Mouse (Mus musculus) lung, embryonic 15.5 days (tissue): ENCODE results near the gene Barx2. TPM values are rescaled to one million over a fixed set of nuclear protein-coding genes. Genes with fewer than 3 reads are reported as not detected.

Experiments
- ATAC-seq: fragments of 200-750 bp; cut with Nextera tagmentation; 2 replicates; pipeline ENCODE4 v1.8.0; 2017; ENCODE audit warnings: moderate number of reproducible peaks, borderline replicate concordance; ENCODE audit not compliant: low FRiP score, low TSS enrichment; ENCODE audit errors: extremely low read depth
- H3K27ac ChIP-seq: fragments of 300-500 bp; sonication (generic); 2 replicates; pipeline ENCODE4 v1.5.1; 2015; ENCODE audit warnings: moderate library complexity, mild to moderate bottlenecking, inconsistent platforms
- H3K27me3 ChIP-seq: fragments of 300-500 bp; sonication (generic); 2 replicates; pipeline ENCODE4 v1.6.1; 2015; ENCODE audit warnings: inconsistent platforms
- H3K36me3 ChIP-seq: fragments of 300-500 bp; sonication (generic); 2 replicates; pipeline ENCODE4 v1.6.1; 2015; ENCODE audit warnings: inconsistent platforms
- H3K4me1 ChIP-seq: fragments of 300-500 bp; sonication (generic); 2 replicates; pipeline ENCODE4 v1.6.1; 2015; ENCODE audit warnings: inconsistent platforms
- H3K4me2 ChIP-seq: fragments of 300-500 bp; sonication (generic); 2 replicates; pipeline ENCODE4 v1.6.1; 2015; ENCODE audit warnings: inconsistent platforms, mild to moderate bottlenecking, moderate library complexity
- H3K4me3 ChIP-seq: fragments of 300-500 bp; sonication (generic); 2 replicates; pipeline ENCODE4 v1.5.1; 2015; ENCODE audit warnings: mild to moderate bottlenecking, inconsistent platforms
- H3K9ac ChIP-seq: fragments of 300-500 bp; sonication (generic); 2 replicates; pipeline ENCODE4 v1.6.1; 2015; ENCODE audit warnings: inconsistent platforms
- H3K9me3 ChIP-seq: fragments of 300-500 bp; sonication (generic); 2 replicates; pipeline ENCODE4 v1.6.1; 2016; ENCODE audit warnings: inconsistent platforms
- WGBS: fragments of 180-500 bp; shearing (Covaris S2); methylation state at CpG from one replicate; pipeline ENCODE4 v1.1.7; 2015; 5-methylcytosine and 5-hydroxymethylcytosine counted together
- polyA plus RNA-seq: library from polyadenylated mRNA; unstranded; fragments of >200 nt; fragmentation: Nextera tagmentation; extraction: Ambion mirVana; gene quantifications from 2 replicates; pipeline ENCODE4 v1.2.1, GENCODE M21; 2015

Barx2 gene
- polyA plus RNA-seq, 1 experiment from 2014 or later: 0.07 TPM

DNA sequence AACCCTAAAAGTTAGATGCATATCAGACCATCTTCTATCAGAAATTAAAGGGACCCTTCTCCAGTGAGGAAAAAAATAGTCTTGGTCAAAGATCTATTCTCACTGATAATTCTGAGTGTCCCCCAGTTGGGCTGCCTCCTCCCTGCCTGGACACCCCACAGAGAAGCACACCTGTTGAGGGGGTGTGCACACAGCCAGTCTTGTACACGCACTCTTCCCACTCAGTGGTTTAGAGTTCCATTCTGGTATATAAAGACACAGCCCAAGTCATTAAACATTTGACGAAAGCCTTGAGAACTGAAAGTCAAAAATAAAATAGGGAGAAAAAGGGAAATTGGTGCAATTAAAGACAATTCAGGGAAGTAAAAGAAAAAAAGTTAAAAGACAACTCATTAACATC is 30.9 kb downstream of the Barx2 start:
- H3K36me3 ChIP-seq: no peaks in the 10 kb centered on the region
- WGBS: 82% methylated on average over 2 of the region's 2 CpGs
- no peaks in the 10 kb centered on the region for H3K9me3 ChIP-seq

DNA sequence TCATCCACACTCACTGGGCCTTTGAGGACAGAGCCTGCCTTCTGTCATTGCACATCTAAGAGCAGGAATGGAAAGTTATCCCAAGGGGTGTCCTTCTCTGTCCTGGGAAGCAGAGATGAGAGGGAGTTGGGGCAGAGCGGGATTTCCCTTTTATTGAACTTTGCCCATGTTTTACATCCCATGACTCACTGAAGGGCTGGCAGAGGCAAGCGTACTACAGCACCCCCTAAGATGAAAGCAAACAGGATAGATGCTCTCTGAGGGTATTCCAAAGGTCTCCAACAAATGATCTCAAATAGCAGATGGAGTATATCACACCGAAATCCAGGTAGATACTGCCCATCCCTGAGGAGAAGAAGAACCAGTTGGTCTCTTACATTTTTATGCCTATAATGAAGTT is 37.7 kb downstream of the Barx2 start:
- 80% methylated on average over 3 of the region's 3 CpGs for WGBS

More for the DNA sequence above, 30.9 kb downstream of the Barx2 start:
- no peak for ATAC-seq
- no peaks in the 10 kb centered on the region for H3K27me3 ChIP-seq
- H3K4me2 ChIP-seq: no peak overlapping the region
- no peak overlapping the region for H3K9ac ChIP-seq
- H3K27ac ChIP-seq: no peak overlapping the region
- no peaks in the 10 kb centered on the region for H3K4me1 ChIP-seq
- no peak overlapping the region for H3K4me3 ChIP-seq

DNA sequence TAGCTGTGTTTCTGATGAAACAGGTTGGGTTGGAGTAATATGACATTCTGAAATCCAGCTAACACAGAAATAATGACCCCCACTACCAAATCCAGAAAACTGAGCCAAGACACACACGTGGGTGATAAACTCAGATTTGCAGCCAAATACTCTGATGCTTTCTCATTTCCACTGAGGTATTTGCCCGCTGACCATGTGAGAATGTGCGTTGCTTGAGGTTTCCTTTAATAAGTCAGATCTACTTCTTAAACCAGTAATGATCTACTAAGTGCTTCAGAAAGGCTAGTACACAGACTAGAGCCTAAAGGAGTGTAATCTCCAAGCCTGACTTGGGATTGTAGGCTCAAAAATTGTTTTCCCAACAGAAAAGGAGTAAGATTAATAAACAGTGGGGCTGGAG is 39.0 kb downstream of the Barx2 start:
- Histone ChIP-seq H3K9ac (no peak overlapping the region), H3K4me1 (no peaks in the 10 kb centered on the region), H3K9me3 (no peaks in the 10 kb centered on the region), H3K4me3 (no peak overlapping the region), H3K27me3 (no peaks in the 10 kb centered on the region), H3K36me3 (no peaks in the 10 kb centered on the region), H3K27ac (no peak overlapping the region), H3K4me2 (no peak overlapping the region)
- 74% methylated on average over 3 of the region's 3 CpGs for WGBS
- ATAC-seq: no peak

More for the DNA sequence above, 37.7 kb downstream of the Barx2 start:
- Histone ChIP-seq H3K4me2 (no peak overlapping the region), H3K9me3 (no peaks in the 10 kb centered on the region), H3K27me3 (no peaks in the 10 kb centered on the region), H3K4me1 (no peaks in the 10 kb centered on the region), H3K27ac (no peak overlapping the region), H3K9ac (no peak overlapping the region), H3K4me3 (no peak overlapping the region), H3K36me3 (no peaks in the 10 kb centered on the region)
- ATAC-seq: no peak

DNA sequence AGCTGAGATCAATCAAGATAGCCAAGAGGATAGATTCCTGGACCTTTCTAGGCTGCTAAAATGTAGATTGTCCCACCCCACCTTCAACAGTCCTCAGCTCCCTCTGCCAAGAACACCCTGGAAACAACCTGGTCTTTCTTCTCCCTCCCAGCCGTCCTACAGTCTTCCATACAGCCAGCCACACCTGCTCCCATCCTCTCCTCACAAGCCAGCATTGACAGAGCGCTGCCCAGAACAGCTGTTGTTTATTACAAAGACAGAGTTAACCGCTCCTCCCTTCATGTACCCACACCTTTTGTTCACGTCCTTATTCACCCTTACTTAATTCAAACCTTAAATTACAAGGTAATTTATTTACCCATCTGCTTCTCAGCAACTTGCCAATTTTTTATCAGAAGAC is 41.9 kb downstream of the Barx2 start:
- ATAC-seq: no peak
- Histone ChIP-seq H3K27me3 (no peaks in the 10 kb centered on the region), H3K4me1 (no peaks in the 10 kb centered on the region), H3K36me3 (no peaks in the 10 kb centered on the region), H3K4me2 (no peak overlapping the region), H3K9me3 (no peaks in the 10 kb centered on the region), H3K9ac (no peak overlapping the region), H3K4me3 (no peak overlapping the region), H3K27ac (no peak overlapping the region)
- 58% methylated on average over 4 of the region's 4 CpGs for WGBS

DNA sequence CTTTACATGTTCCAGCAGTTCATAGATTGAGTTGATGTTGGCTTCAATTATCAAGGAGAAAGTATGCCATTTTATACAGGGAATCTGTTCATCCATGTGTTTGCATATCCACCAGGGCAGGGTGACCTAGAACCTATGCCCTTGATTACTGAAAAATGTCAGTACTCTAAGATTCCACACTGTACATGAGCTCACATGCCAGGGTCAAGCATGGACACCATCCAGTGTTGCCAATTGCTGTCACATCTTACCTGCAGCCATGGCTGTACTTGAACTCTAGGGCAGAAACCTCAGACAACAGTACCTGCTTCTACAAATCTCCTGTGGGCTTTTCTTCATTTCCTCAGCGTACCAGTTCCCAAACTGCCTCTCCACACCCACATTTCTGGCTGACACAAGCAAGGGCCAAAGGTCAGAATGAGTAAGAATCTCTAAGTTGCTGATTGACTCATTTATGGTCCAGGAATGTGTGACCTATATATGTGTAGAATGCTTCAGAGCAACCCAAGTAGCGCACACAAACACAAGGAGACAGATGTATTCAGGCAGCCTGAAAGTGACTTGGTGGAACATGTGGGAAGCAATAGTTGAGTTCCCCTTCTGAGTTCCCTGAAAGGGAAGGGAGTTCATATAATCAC is 44.3 kb downstream of the Barx2 start:
- Histone ChIP-seq H3K36me3 (no peaks in the 10 kb centered on the region), H3K27ac (no peak overlapping the region), H3K27me3 (no peaks in the 10 kb centered on the region), H3K4me3 (no peak overlapping the region), H3K4me2 (no peak overlapping the region), H3K9ac (no peak overlapping the region), H3K9me3 (no peaks in the 10 kb centered on the region), H3K4me1 (no peaks in the 10 kb centered on the region)
- 83% methylated on average over 2 of the region's 2 CpGs for WGBS
- ATAC-seq: no peak

DNA sequence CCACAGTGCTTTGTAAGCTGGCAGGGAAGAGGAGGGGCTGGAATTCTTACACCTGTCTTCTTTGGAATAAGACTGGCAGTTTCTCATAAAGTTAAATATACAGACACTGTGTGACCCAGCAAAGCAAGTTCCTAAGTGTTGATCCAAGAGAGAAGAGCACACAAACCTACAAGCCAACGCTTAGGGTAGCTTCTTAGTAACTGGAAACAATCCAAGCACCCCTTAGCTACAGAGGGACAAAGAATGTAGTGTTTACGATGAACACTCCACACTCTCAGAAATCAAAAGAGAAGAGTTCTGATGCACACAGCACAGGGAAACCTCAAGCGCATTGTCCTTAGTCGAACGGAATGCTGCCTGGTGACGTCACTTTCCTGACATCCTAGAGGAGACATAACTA is 49.4 kb downstream of the Barx2 start:
- Histone ChIP-seq H3K4me2 (no peak overlapping the region), H3K4me1 (0 out of 2 replicates have a peak, but pooled peaks cover 6% of the 10 kb centered on the region), H3K27ac (no peak overlapping the region), H3K36me3 (no peaks in the 10 kb centered on the region), H3K9ac (no peak overlapping the region), H3K9me3 (no peaks in the 10 kb centered on the region), H3K4me3 (no peak overlapping the region), H3K27me3 (peaks cover 4% of the 10 kb centered on the region; the same call in 1 of the 2 replicates)
- ATAC-seq: no peak
- 31% methylated on average over 6 of the region's 6 CpGs for WGBS

DNA sequence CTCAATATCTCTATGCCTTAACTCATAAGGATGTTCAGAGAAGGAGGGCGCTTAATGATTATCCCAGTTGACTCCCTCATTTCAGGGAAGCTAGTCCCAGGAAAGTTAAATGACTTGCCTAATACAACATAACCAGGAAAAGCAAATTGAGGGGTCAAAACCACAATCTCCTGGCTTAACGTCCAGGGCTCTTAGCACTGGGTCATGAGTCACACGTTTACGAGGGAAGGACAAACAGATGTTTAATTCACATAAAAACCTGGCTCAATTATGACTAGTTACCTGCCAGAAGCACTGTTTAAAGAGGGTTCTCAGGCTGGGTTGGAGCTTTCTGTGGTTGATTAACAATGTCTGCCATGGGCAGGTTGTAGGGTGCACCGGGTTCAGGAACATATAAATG is 53.8 kb downstream of the Barx2 start:
- no peak for ATAC-seq
- Histone ChIP-seq H3K4me1 (0 out of 2 replicates have a peak, but pooled peaks cover 6% of the 10 kb centered on the region), H3K27me3 (peaks cover 9% of the 10 kb centered on the region; the same call in 1 of the 2 replicates), H3K36me3 (no peaks in the 10 kb centered on the region), H3K27ac (no peak overlapping the region), H3K9ac (no peak overlapping the region), H3K9me3 (no peaks in the 10 kb centered on the region), H3K4me3 (no peak overlapping the region), H3K4me2 (no peak overlapping the region)
- 76% methylated on average over 5 of the region's 5 CpGs for WGBS

DNA sequence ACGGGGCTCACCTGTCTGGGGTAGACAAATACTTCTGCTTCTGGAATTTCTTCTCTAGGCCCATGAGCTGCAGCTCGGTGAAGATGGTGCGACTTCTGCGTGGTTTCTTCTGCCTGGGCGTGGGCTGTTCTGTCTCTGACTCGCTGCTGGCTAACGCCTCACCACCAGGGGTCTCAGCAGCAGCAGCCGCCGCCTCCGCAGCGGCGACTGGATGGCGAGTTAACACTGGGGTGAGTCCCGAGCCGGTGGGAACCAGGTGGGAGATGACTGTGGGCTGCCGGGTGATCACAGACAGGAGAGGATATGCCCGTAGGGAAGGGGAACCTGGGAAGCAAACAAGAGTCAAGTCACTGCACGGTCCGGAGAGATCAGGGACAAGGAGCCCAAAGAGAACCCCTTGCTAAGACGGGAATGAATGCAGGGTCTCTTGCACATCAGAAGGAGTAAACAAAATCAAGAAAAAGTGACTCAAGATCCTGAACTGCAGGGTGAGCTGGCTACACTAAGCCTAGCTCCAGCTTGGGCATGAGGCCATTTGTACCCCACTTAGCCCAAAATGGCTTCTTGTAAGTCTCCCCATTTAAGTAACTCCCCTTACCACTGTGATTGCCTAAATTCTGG is 54.4 kb downstream of the Barx2 start:
- WGBS: 5% methylated on average over 20 of the region's 20 CpGs
- ATAC-seq: peak; percentile 31; the same call in 1 of the 2 replicates

DNA sequence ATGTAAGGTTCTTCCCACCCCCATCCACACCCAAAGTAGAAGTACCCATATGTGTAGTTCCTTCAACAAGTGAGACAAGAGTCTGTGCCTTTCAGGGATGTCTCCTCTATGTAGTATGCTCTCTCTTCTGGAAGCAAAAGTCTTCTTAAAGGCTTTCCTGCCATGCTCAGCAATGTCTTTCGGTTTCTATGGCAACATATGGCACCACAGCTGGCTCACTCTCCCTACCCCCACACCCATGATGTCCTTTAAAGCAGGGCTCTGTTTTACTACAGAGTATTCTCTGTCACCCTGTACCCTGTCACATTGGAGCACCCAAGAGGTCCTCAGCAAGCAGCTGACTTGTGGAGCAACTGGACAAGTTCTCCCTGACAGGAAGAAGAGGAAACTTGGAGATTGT is 55.8 kb downstream of the Barx2 start:
- Histone ChIP-seq H3K27me3 (peaks cover 9% of the 10 kb centered on the region; the same call in 1 of the 2 replicates), H3K4me1 (no peaks in the 10 kb centered on the region), H3K27ac (no peak overlapping the region), H3K36me3 (no peaks in the 10 kb centered on the region), H3K9me3 (no peaks in the 10 kb centered on the region), H3K9ac (no peak overlapping the region), H3K4me3 (no peak overlapping the region), H3K4me2 (no peak overlapping the region)
- no peak for ATAC-seq
- WGBS: 75% methylated on average over 1 of the region's 1 CpGs

More for the DNA sequence above, 54.4 kb downstream of the Barx2 start:
- 0 out of 2 replicates have a peak, but pooled peaks cover 6% of the 10 kb centered on the region for H3K4me1 ChIP-seq
- H3K27me3 ChIP-seq: peaks cover 9% of the 10 kb centered on the region; the same call in 1 of the 2 replicates
- no peak overlapping the region for H3K4me3 ChIP-seq
- H3K36me3 ChIP-seq: no peaks in the 10 kb centered on the region
- no peaks in the 10 kb centered on the region for H3K9me3 ChIP-seq
- no peak overlapping the region for H3K27ac ChIP-seq
- no peak overlapping the region for H3K9ac ChIP-seq
- H3K4me2 ChIP-seq: peak overlapping the region; percentile 44

DNA sequence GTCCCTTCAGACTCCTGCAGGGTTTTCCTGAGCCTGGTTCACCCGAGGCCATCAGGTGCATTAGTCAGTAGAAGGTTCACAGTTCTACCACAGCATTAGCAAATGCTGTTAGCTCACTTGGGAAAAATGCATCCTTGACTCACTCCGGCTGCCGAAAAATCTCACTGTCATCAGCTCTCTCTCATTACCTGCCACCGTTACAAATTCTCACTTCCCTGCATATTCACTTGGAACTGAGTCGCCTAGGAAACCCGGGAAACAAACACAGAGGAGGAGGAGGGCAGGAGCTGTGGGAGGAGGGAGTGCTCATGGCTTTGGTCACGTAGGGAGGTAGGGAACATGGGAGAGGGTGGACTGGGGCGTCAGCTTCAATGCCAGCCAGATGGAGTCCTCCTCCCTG is 56.8 kb downstream of the Barx2 start:
- no peak overlapping the region for H3K27ac ChIP-seq
- H3K9me3 ChIP-seq: no peaks in the 10 kb centered on the region
- no peak overlapping the region for H3K4me3 ChIP-seq
- WGBS: 21% methylated on average over 8 of the region's 8 CpGs
- ATAC-seq: no peak
- H3K9ac ChIP-seq: no peak overlapping the region
- H3K4me2 ChIP-seq: no peak overlapping the region
- no peaks in the 10 kb centered on the region for H3K36me3 ChIP-seq
- peaks cover 9% of the 10 kb centered on the region; the same call in 1 of the 2 replicates for H3K27me3 ChIP-seq
- no peaks in the 10 kb centered on the region for H3K4me1 ChIP-seq

DNA sequence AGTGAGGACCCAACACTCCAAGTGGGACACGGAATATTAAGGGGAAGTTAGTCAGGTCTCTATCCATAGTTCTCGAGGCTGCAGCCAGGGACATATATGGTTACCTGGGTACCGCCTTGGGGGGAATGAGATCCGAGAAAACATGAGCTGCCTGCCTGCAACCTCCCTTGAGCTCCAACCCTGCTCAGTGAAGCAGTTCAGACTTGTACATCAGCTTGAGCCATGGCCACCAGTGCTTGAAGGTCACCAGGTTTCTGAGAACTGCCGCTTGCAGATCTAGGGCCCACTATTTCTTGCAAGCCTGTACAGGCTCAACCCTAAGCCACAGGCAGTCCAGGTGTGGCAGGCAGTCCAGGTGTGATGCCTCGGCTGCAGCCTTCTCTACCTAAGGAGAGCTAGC is 57.6 kb downstream of the Barx2 start:
- ATAC-seq: no peak
- H3K27me3 ChIP-seq: peaks cover 9% of the 10 kb centered on the region; the same call in 1 of the 2 replicates
- 83% methylated on average over 6 of the region's 6 CpGs for WGBS

DNA sequence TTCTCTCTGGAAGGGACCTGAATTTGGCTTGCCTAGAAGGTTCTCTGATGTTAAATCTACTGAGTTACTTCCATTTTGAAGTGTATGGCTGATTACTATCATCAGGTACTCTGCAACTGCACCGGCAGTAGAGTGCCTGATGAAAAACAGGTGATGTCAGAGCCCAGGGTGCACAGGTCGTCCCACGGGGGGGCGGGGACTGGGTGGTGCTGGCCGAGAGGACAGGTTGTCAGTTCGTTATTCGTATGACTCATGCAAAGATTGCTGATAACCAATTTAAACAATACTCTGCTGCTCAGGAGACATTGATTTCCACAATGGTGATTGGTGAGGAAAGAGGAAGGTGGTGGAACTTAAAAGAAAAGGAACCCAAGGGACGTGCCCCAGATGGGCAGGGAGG is 61.6 kb downstream of the Barx2 start:
- H3K9me3 ChIP-seq: no peaks in the 10 kb centered on the region
- H3K27me3 ChIP-seq: no peaks in the 10 kb centered on the region
- no peak overlapping the region for H3K4me3 ChIP-seq
- H3K36me3 ChIP-seq: no peaks in the 10 kb centered on the region
- 32% methylated on average over 8 of the region's 8 CpGs for WGBS
- H3K27ac ChIP-seq: no peak overlapping the region
- H3K9ac ChIP-seq: no peak overlapping the region
- no peak overlapping the region for H3K4me2 ChIP-seq
- ATAC-seq: no peak
- no peaks in the 10 kb centered on the region for H3K4me1 ChIP-seq

More for the DNA sequence above, 57.6 kb downstream of the Barx2 start:
- H3K27ac ChIP-seq: no peak overlapping the region
- no peak overlapping the region for H3K4me3 ChIP-seq
- H3K36me3 ChIP-seq: no peaks in the 10 kb centered on the region
- no peaks in the 10 kb centered on the region for H3K9me3 ChIP-seq
- no peak overlapping the region for H3K4me2 ChIP-seq
- no peaks in the 10 kb centered on the region for H3K4me1 ChIP-seq
- H3K9ac ChIP-seq: no peak overlapping the region
